Mouse (Mus musculus) erythroblast, embryonic 14.5 days (primary cell): ENCODE measurements around the gene Casp9.

Source experiments
- GATA1 ChIP-seq: IDR thresholded peaks from 2 replicates; pipeline ENCODE4 v1.6.1; 2012; ENCODE audit warnings: low read length, inconsistent platforms, mixed read lengths
- TAL1 ChIP-seq: IDR thresholded peaks from 3 replicates; pipeline ENCODE4 v1.6.1; 2012; ENCODE audit warnings: low read length, inconsistent platforms, mixed read lengths

DNA sequence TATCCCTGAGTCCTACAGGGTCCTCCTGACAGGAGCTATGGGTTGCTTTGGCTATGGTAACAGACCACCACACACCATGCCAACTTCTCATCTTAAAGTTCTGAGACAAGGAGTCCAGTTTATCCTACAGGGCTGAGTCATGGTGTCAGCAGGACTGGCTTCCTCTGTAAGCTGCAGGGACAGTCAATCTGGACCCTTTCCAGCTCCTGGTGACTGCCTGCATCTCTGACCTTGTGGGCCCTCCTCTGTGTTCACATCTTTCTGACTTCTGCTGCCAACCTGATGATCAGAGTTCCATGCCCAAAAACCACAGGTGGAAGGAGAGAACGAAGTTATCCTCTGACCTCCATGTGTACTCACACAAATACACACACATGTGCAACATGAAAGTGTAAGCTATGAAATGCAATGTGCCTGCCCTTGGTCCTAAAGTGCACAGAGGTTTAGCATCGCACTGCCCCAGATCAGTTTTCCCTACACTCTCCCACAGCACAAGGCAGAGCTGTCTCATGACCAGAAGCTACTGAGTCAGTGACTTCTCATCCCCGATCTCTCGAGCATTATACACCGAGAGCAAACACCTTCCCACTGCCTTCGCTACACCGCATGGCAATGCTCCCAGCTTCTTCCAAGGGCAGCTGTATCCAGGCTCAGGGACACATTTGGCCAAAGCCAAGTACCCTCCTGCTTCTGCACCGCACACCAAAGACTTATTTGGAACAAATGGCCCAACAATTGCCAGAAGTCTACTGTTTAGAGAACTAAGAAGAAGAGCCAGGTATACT is 12.0 kb upstream of the Casp9 start:
- TF ChIP-seq TAL1 (no peak), GATA1 (no peak)
